ENCODE assay signal across 8 mouse cellular contexts in the genomic region with DNA sequence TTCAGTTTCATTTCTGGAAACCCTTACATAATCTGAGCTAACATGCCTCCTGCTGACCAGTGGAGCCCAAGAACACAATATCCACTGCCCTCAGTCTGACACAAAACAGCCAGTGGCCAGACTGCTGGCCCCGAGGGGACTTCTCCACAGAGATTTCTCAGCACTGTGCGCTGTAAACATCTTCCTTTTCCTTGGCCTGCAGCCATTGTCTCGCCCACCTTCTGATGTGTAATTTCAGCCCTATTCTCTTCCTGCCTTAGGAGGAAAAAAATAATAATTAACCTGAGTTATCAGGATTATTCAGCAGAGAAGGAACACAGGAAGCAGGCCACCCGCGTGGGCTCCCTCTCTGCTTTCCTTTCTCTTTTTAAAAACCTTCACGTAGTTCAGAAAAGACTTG.
DNase-seq lines count a peak whose midpoint lies in the region; ATAC-seq and TF ChIP-seq lines count a peak whose summit lies in the region.

No protein-coding gene starts in this region.

- no peak overlapping the region for H3K4me3 ChIP-seq in hindbrain, postnatal 0 days (ENCODE audit: low read length)
- no peak overlapping the region for H3K4me3 ChIP-seq in hindbrain, embryonic 13.5 days
- H3K4me3 ChIP-seq in heart, embryonic 14.5 days (ENCODE audit: control insufficient read depth in 1 of 2, insufficient read depth in 1 of 2, low read depth in 1 of 2, low read length in 2 of 2) = no peak overlapping the region
- no peak overlapping the region for H3K4me3 ChIP-seq in lung, embryonic 15.5 days
- no peak overlapping the region for H3K4me3 ChIP-seq in hindbrain, embryonic 16.5 days (ENCODE audit: low read length)

- ATAC-seq in hindbrain, postnatal 0 days = no peak
- no peak for ATAC-seq in hindbrain, embryonic 13.5 days (ENCODE audit: low FRiP score)
- ATAC-seq in heart, embryonic 14.5 days (ENCODE audit: insufficient number of reproducible peaks, insufficient read depth, low FRiP score, low read depth) = no peak
- ATAC-seq in lung, embryonic 15.5 days (ENCODE audit: borderline replicate concordance, extremely low read depth, low FRiP score, low TSS enrichment) = no peak
- ATAC-seq in hindbrain, embryonic 16.5 days = no peak
- no peak for ATAC-seq in cerebellum, adult (ENCODE audit: insufficient number of reproducible peaks, low FRiP score, low TSS enrichment)
- no peak for ATAC-seq in inflammation-experienced regulatory T-cells, adult 6 months

- H3K9ac ChIP-seq in hindbrain, postnatal 0 days (replicated peaks; ENCODE audit: low read length) = no peak overlapping the region
- H3K9ac ChIP-seq in hindbrain, embryonic 13.5 days = no peak overlapping the region
- no peak overlapping the region for H3K9ac ChIP-seq in heart, embryonic 14.5 days (ENCODE audit: low read length)
- H3K9ac ChIP-seq in lung, embryonic 15.5 days = no peak overlapping the region
- H3K9ac ChIP-seq in hindbrain, embryonic 16.5 days (ENCODE audit: low read depth, low read length) = no peak overlapping the region

- H3K9me3 ChIP-seq in hindbrain, postnatal 0 days (ENCODE audit: low read length) = no peaks in the 10 kb centered on the region
- no peaks in the 10 kb centered on the region for H3K9me3 ChIP-seq in hindbrain, embryonic 13.5 days
- H3K9me3 ChIP-seq in heart, embryonic 14.5 days (ENCODE audit: control insufficient read depth, low read length) = no peaks in the 10 kb centered on the region
- H3K9me3 ChIP-seq in lung, embryonic 15.5 days = no peaks in the 10 kb centered on the region
- no peaks in the 10 kb centered on the region for H3K9me3 ChIP-seq in hindbrain, embryonic 16.5 days (ENCODE audit: control insufficient read depth, low read length)

- H3K27me3 ChIP-seq in hindbrain, postnatal 0 days (ENCODE audit: insufficient read depth, low read length) = no peaks in the 10 kb centered on the region
- H3K27me3 ChIP-seq in hindbrain, embryonic 13.5 days = no peaks in the 10 kb centered on the region
- H3K27me3 ChIP-seq in heart, embryonic 14.5 days (ENCODE audit: control insufficient read depth, insufficient read depth, low read length) = no peaks in the 10 kb centered on the region
- no peaks in the 10 kb centered on the region for H3K27me3 ChIP-seq in lung, embryonic 15.5 days
- H3K27me3 ChIP-seq in hindbrain, embryonic 16.5 days (replicated peaks; ENCODE audit: control insufficient read depth, insufficient read depth, low read length) = no peaks in the 10 kb centered on the region

- WGBS in hindbrain, postnatal 0 days = 45% methylated on average over 6 of the region's 6 CpGs
- WGBS in hindbrain, embryonic 13.5 days = 64% methylated on average over 6 of the region's 6 CpGs
- WGBS in heart, embryonic 14.5 days = 40% methylated on average over 6 of the region's 6 CpGs
- WGBS in lung, embryonic 15.5 days = 34% methylated on average over 6 of the region's 6 CpGs
- 57% methylated on average over 6 of the region's 6 CpGs for WGBS in hindbrain, embryonic 16.5 days

- peak; percentile 3 for DNase-seq in hindbrain, postnatal 0 days (ENCODE audit: low spot score)
- DNase-seq in adipocyte (ENCODE audit: low spot score) = peak; percentile 58

- H3K27ac ChIP-seq in hindbrain, postnatal 0 days = no peak overlapping the region
- H3K27ac ChIP-seq in hindbrain, embryonic 13.5 days = no peak overlapping the region
- H3K27ac ChIP-seq in heart, embryonic 14.5 days (replicated peaks in 1 of 2; ENCODE audit: control insufficient read depth in 1 of 2, insufficient read depth in 1 of 2, low read depth in 2 of 2, low read length in 2 of 2) = no peak overlapping the region
- no peak overlapping the region for H3K27ac ChIP-seq in lung, embryonic 15.5 days
- no peak overlapping the region for H3K27ac ChIP-seq in hindbrain, embryonic 16.5 days (ENCODE audit: low read depth, low read length)

- H3K36me3 ChIP-seq in hindbrain, postnatal 0 days (ENCODE audit: insufficient read depth, low read length) = no peaks in the 10 kb centered on the region
- H3K36me3 ChIP-seq in hindbrain, embryonic 13.5 days = no peaks in the 10 kb centered on the region
- no peaks in the 10 kb centered on the region for H3K36me3 ChIP-seq in heart, embryonic 14.5 days (ENCODE audit: control insufficient read depth, insufficient read depth, low read length)
- no peaks in the 10 kb centered on the region for H3K36me3 ChIP-seq in lung, embryonic 15.5 days
- no peaks in the 10 kb centered on the region for H3K36me3 ChIP-seq in hindbrain, embryonic 16.5 days (ENCODE audit: control insufficient read depth, insufficient read depth, low read length)

- H3K4me2 ChIP-seq in hindbrain, postnatal 0 days (ENCODE audit: low read depth, low read length) = no peak overlapping the region
- H3K4me2 ChIP-seq in hindbrain, embryonic 13.5 days = no peak overlapping the region
- peak overlapping the region; percentile 23; the same call in 1 of the 2 replicates for H3K4me2 ChIP-seq in heart, embryonic 14.5 days (ENCODE audit: low read length)
- peak overlapping the region; percentile 8; the same call in 1 of the 2 replicates for H3K4me2 ChIP-seq in lung, embryonic 15.5 days
- no peak overlapping the region for H3K4me2 ChIP-seq in hindbrain, embryonic 16.5 days (ENCODE audit: low read length)

- no peak for TF ChIP-seq CTCF in hindbrain, postnatal 0 days (IDR thresholded peaks at IDR 0.05; ENCODE audit: low read depth)

- H3K4me1 ChIP-seq in hindbrain, postnatal 0 days (ENCODE audit: insufficient read depth, low read length) = no peaks in the 10 kb centered on the region
- no peaks in the 10 kb centered on the region for H3K4me1 ChIP-seq in hindbrain, embryonic 13.5 days (replicated peaks)
- H3K4me1 ChIP-seq in heart, embryonic 14.5 days (ENCODE audit: control insufficient read depth in 2 of 2, insufficient read depth in 2 of 2, low read length in 2 of 2) = peaks cover 0 to 3% of the 10 kb centered on the region in 2 experiments; a peak in 1 of 4 replicates
- H3K4me1 ChIP-seq in lung, embryonic 15.5 days = peaks cover 4% of the 10 kb centered on the region; the same call in 1 of the 2 replicates
- no peaks in the 10 kb centered on the region for H3K4me1 ChIP-seq in hindbrain, embryonic 16.5 days (ENCODE audit: control insufficient read depth, insufficient read depth, low read depth, low read length)

Comparison
In these comparisons a context has a peak if more than half of its experiments do, and no peak if none do; other contexts are left out.
1. H3K4me2 ChIP-seq: peak in heart, embryonic 14.5 days (single experiment) and lung, embryonic 15.5 days (single experiment); none in hindbrain, postnatal 0 days (single experiment), hindbrain, embryonic 13.5 days (single experiment) and hindbrain, embryonic 16.5 days (single experiment).